Mouse (Mus musculus) cerebral cortex, adult 2 months (tissue): ENCODE results near the gene Olfr374.

Experiments
- WGBS: fragments of 180-500 bp; shearing (Covaris S2); methylation state at CpG from one replicate; pipeline ENCODE4 v1.1.7; 2018; 5-methylcytosine and 5-hydroxymethylcytosine counted together

Gene Olfr374

DNA sequence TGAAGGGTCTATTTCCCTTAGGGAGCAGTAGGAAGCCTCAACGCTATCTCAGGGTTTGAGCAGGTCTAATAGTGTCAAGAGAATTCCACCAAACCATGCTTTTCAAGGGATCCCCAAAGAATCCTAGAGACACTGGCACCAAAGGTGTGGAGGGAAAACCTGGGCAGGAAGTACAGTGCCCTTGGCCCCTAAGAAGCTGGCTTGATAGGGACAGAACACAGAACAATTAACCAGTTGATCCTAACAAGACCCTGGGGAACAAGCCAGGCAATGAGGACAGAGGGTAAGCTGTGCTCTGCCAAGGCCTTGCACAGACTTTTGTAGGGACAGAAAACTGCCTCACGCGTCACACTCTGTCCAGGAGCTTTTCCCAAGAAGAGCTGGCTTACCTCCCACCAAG, at the start of gene Olfr374:
Gene Olfr374 (plus strand): TSS at position 301 of the 400 bp plus-strand sequence.
- WGBS: 94% methylated on average over 3 of the region's 3 CpGs

DNA sequence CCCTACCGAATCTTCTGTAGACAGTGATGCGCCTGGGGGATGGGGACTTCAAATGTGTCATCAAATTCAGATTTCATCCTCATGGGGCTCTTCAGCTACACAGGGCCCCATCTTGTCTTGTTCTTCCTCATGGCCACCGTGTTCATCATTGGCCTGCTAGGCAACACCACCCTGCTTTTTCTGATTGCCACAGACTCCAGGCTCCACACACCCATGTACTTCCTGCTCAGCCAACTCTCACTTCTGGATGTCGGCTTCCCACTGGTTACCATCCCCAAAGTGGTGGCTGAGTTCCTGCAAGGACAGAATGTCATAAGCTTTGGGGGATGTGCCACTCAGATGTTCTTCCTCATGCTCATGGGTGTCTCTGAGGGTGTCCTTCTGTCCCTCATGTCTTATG, 49.2 kb upstream of the Olfr374 start:
- WGBS: 94% methylated on average over 3 of the region's 4 CpGs

DNA sequence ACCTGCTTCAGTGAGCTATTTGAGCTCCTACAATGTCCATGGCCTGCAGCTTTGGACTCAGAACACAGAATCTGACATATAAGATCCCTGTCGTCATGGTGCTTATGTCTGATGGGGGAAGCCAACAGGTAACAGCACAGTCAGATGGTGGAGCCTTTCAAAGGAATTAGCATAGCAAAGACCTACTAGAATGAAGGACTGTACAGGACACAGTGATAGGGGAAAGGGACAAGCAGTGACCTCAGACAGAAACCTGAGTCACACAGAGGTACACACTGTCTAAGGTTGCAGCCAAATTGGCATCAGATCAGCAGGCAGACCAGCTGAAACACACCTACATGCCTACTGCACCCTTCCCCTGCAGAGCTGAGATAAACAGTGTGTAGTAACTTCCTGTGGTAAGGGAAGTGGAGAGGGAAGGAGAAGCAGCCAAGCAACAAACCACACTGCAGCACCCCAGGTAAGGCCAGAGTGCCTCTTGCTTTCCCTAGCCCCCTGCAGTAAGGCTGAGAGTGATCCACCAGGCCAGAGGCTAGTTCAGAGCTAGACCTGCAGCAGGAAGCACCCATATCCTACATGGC, 39.9 kb upstream of the Olfr374 start:
- 79% methylated on average over 1 of the region's 1 CpGs for WGBS

DNA sequence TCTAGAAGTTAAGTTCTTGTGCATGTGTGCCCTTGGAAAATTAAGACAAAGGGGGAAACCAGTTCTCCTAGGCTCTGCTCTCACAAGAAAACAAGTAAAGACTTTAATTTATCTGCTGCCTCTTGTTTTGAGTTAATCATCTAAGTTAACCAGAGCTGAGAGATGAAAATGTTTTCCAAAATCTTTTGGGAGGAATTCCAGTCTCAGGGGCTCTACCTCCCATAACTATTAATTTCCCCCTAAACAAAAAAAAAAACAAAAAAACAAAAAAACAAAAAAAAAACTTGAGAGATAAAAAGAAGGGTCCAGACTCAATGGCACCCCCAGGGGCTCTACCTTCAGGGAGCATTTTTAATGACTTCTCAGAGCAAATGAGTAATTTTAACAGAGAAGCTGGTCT, 24.0 kb upstream of the Olfr374 start, which contains the start of gene Olfr373:
Gene Olfr373 (plus strand): TSS at position 301 of the 400 bp plus-strand sequence.

DNA sequence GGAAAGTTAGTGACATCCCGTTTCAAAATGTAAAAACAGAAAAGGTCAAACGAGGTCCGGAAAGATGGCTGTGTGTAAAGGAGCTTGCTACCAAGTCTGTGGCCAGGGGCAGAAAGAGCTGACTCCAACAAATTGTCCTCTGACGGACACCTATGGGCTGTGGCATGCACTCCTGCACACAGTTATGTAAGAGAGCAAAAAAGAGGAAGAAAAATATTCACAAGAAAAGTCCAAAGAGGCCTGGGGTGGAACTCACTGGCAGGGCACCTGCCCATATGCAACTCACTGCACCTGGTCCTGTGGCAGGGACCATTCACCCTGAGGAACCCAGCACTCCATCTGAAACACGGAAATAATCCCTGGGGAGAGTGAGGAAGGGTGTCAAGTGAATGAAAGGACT, 22.1 kb upstream of the Olfr374 start:
- WGBS: 77% methylated on average over 5 of the region's 5 CpGs

DNA sequence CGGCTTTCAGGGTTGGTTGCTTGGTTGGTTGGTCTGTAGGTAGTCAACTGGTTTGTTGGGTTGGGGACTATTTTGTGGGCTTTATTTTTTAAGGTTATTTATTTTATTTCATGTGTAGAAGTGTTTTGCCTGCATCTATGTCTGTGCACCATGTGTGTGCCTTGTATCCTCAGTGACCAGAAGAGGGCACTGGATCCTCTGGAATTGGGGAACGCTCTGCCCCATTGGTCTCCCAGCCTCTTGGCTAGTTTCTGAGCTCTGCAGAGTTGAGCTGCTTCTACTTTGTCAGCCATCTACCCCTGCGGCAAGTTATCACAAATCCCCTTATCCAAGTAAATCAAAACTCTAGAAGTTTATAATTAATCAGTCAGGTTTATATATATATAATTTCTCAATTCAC, 19.2 kb upstream of the Olfr374 start:
- 93% methylated on average over 3 of the region's 3 CpGs for WGBS

DNA sequence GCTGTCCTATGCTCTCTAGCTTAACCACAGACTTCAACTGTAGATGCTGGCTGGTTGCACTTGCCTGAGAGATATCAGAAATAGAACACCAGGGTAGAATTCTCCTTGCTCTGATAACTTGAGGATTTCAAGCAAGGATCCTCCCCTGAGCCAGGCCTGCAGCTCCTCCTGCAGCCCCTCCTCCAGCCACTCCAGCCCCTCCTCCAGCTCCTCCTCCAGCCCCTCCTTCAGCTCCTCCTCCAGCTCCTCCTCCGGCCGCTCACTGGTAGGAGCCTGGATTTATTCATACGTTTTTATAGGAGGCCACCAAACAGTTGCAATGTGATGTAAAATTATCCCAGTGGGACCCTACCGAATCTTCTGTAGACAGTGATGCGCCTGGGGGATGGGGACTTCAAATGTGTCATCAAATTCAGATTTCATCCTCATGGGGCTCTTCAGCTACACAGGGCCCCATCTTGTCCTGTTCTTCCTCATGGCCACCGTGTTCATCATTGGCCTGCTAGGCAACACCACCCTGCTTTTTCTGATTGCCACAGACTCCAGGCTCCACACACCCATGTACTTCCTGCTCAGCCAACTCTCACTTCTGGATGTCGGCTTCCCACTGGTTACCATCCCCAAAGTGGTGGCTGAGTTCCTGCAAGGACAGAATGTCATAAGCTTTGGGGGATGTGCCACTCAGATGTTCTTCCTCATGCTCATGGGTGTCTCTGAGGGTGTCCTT, 7.3 kb upstream of the Olfr374 start:
- 68% methylated on average over 6 of the region's 7 CpGs for WGBS

DNA sequence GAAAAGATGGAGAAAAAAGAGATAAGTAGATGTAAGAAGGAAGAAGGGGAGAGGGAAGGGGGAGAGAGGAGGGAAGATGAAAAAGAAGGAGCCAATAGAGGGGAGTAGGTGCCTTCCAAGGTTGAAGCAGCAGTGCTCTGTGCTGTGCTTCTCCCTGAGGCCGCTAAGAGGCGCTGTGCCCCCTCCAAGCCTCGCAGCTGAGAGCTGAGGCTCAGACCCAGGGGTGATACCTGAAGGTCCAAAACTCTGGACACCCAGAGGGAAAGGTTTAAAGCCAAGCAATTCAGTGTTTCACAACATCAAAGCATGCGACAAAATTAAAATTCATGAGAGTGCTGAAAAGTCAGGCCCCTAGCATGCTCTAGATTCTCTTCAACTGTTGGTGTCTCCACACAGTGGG, 1.7 kb upstream of the Olfr374 start:
- WGBS: 25% methylated on average over 4 of the region's 4 CpGs

DNA sequence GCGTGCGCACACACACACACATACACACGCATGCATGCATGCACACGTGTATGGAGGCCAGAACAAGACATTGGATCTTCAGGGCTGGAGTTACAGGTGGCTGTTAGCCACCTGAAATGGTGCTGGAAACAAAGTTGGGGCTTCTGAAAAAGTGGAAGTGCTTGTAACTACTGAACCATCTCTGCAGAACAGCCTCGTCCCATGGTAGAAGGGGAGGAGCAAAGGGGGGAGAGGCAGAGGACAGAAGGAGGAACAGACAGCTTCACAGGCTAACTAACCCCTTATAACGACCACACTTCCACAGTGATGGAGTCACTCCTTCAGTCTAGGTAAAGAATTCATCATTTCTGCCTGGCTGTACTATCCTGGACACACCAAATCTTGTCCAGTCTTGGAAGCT, 4.0 kb downstream of the Olfr374 start:
- WGBS: 72% methylated on average over 6 of the region's 6 CpGs

DNA sequence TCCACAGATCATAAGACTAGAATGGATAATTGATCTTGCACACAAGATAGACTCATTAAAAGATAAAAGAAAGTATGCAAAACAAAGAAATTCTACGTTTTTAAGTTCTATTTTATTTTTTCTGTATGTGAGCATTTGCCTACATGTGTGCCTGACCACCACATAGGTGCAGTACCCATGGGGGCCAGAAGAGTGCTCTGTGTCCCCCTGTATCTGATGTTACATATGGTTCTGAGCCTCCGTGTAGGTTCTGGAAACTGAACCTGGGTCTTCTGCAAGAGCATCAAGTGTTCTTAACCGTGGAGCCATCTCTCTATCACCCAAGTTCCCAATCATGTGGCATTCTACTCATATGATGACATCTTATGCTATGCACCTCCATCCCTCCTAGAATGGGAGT, 5.6 kb downstream of the Olfr374 start:
- 72% methylated on average over 3 of the region's 3 CpGs for WGBS

DNA sequence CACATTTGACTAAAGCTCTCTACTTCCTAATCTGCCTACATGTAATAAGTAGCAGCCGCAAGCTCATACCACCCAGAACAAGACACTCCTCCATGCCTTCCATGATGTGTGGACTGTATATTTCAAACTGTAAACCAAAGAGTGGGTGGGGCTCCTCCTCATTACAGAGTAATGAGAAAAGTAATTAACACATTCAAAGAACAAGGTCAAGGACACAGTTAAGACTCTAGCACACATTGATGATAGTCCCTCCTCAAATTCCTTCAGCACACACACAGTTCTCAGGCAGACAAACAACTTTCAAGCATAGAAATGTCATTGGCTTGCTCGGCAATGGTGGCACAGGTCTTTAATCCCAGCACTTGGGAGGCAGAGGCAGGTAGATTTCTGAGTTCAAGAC, 8.4 kb downstream of the Olfr374 start:
- 91% methylated on average over 2 of the region's 2 CpGs for WGBS

DNA sequence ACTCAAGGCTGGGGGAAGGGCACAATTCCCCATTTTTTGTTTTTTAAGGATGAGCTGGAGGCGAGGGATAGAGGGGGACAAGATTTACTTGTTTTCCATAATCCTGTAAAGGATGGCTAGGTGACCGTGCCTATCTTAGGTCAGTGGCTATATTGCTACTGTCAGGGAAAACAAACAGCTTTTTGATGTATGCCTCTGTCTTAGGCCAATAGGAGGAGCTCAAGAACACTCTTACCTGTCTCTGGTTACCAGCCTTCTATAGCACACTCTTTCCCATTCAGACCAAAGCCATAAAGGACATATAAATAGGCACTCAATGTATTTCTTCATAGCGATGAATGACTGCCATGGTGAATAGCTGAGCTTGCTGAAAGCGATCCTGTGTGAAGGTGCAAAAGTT, 11.8 kb downstream of the Olfr374 start:
- 60% methylated on average over 4 of the region's 4 CpGs for WGBS

DNA sequence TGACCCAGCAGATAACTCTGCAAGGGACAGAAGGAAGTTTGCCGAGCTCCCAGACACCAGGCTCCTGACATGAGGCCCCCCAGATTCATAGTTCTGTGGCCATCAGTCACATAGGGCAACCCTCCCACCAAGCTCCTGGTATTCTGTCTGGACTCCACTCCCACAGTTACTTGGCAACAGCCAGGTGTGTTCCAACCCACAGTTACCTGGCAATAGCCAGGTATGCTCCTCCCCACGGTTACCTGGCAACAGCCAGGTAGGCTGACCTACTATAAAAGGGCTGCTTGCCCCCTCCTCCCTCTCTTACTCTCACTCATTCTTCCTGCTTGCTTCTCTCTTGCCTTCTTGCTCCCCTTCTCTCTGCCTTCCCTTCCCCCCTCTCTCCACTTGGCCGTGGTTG, 14.6 kb downstream of the Olfr374 start:
- 72% methylated on average over 3 of the region's 3 CpGs for WGBS

DNA sequence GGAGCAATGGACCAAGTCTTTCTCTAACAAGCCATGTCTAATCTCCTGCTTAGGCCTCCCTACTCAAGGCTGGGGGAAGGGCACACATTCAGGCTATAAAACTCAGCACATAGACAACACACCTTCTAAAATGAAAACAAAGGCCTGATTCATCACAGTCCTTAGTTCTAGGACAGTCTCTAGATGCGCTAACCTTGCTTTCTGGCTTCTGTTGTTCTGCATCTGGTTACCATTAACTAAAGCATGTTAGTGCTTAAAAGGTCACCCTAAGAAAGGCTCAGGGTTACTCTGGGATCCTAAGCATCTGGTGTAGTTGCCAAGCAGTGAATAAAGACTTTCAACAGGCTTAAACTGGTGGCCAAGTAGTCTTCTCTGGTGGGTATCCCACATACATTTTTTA, 15.2 kb downstream of the Olfr374 start:
- WGBS: 77% methylated on average over 1 of the region's 1 CpGs

DNA sequence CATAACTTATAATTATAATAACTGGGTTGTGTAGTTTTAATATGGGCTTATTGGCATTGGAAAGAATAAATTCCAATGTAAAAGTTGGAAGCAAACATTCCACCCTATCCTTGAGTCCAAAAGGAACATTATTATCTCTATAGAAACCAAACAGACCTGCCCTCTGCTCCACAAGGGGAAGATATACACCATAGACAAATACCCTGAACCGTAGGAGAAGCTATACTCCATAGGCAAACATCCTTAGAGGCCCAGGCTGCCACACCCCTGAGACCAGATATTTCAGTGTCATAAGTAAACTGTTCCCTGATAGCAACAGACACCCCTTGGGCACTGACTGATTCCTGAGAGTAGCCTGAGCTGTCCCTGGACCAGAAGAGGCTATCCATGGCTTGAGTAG, 21.0 kb downstream of the Olfr374 start:
- 87% methylated on average over 1 of the region's 1 CpGs for WGBS

DNA sequence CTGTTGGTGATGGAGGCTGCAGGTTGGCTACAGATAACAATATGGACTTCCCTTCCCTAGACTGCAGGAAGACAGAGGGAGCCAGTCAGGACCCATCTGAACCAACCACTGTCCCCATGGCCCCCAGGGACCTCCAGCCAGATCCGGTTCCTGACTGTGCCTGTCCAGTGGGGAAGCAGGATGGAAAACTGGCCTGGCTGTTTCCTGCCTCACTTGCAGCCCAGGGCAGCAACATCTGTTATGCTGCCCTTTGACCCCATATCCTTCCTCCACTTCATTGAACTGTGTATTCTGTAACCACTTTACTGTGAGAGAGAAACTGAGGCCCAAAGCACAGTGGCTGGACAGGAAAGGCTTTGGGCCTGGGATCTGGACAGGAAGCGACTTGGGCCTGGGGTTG, 24.4 kb downstream of the Olfr374 start:
- 85% methylated on average over 2 of the region's 2 CpGs for WGBS

DNA sequence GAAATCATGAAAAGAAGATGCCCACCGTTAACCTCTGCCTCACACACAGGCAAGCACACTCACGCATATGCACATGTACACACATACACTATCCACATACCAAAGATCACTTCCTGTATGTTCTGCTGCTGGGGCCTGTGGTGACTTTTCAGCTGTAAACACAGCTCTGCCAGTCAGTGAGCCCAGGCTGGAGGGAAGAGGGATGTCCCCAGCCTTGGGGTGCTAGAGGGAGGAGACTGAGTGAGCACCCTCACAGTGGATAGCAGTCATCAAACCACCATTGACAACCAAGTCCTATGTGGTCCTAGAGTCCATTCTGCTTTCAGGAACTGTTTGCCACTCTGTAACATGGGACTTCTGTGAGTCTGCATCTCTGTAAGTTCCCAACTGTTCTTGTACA, 25.1 kb downstream of the Olfr374 start:
- WGBS: 88% methylated on average over 2 of the region's 2 CpGs

DNA sequence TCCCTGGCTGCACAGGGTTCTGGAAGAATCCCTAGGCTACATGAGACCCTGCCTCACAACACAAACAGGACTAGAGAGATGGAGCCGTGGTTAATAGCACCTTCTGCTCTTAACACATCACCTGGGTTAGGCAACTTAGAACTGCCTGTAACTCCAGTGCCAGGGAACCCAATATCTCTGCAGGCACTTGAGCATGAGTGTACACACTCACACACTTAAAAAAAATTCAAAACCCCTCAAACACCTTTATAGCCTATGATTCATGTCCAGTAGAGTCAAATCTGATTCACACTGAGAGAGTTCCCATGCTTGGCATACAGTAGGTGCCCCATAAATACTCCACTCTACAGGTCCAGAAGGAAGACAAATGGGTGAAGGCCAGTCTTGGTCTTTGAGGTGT, 25.6 kb downstream of the Olfr374 start:
- 81% methylated on average over 1 of the region's 1 CpGs for WGBS

DNA sequence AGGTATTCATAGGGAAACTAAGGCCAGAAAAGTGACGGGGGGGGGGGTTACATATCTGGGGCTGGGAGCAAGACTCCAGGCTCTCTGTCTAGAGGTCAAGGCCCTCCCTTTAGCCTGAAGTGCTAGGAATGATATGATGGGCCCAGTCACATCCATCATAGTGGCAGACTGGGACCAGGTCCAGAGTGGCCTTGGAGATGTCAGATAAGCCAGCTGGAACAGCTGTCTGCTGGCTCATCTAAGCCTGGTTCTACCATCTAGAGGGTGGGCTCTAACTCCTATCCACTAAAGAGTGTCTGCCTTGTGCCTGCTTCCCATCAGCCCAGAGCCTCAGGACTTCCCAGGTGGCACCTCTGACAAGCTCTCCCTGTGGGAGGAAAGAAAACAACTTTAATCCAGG, 26.1 kb downstream of the Olfr374 start:
- WGBS: 83% methylated on average over 1 of the region's 1 CpGs

DNA sequence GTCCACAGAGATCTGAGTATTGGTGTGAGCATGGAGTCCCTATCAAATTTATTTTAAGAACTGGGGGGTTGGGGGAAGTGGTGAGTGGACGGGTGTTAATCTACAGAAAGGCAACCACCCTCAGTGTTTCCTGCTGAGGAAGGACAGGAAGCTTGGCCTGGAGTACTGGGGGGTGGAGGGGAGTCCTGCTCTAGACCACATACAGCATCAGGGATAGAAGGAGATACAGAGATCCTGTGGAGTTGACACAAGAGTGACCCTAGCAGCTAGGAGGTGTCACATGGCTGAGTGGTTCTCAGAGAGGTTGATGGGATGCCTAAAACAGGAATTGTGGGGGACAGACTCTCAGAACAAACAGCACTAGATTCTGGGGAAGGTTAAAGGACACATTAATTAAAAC, 26.7 kb downstream of the Olfr374 start:
- WGBS: 47% methylated on average over 1 of the region's 1 CpGs

DNA sequence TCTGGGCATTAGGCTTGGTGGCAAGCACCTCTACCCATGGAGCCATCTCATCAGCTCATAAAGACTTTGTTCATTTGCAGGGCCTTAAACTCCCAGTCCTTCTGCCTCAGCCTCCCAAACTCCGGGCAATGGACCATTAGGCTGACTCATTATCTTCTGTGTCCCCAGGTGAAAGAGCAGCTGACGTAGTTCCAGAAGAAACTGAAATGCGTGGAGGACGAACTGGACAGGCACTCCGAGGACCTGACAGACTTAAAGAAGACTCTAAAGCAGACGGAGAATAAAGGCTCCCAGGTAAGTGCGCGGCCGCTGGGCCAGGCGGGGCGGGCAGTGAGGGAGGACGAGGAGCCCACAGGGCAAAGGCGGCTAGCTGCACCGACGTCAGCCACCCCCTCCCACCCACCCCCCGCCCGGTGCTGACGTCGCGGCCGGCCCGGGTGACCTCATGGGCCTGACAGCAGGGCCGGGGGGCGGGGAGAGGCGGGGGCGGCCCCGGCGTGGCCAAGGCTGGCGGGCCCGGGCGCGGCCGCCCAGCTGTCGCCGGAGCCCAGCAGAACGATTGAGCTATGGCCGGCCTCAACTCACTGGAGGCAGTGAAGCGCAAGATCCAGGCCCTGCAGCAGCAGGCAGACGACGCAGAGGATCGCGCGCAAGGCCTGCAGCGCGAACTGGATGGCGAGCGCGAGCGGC, 28.1 kb downstream of the Olfr374 start, which contains the start of gene Tpm4:
Gene Tpm4 (plus strand): TSS at position 220 of the 690 bp plus-strand sequence.
- 3% methylated on average over 48 of the region's 49 CpGs for WGBS

DNA sequence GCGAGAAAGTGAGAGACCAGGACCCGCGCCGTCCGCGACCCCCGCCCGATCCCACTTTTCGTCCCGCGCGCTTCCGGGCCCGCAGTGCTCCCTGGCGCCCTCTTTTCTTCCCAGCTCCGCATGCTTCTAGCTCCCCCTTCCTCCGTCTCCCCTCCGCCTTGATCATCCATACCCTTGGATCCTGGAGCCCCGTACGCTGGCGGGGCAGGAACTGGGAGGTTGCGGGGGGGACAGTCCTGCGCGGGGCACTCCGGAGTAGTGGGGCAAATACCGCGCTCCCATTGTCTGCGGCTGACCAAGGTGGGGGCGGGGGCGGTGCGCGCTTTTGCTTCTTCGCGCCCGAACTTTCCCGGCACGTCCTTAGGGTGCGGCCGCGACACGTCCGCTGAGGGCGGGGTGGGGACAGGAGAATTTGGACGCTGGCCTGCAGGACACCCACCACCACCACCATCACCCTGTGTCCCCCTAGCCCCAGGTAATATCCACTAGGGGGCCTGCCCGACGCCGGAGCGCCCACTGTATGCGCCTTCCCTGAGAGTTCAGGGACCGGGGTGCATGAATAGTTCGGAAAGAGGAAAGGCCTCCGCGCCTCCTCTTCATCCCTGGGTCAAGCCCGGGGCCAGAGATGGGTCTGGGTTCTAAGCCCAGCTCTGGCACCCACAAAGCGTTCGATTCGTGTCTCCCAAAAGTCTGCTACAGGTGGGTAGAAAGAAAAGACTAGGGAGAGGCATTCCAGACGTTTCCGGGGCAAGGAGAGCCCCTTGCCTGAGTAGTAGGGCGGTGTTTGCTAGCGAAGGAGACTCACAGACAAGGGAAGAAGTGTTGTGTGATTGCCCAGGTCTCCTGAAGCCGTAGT, 28.8 kb downstream of the Olfr374 start:
- WGBS: under 1% methylated on average over 57 of the region's 62 CpGs
